Mouse (Mus musculus) splenic B cell, adult 2 months (primary cell): ENCODE results near the gene Prkg1.
A peak's percentile ranks its signal among the peaks of the same experiment; 100 is the strongest.

Experiments used
- DNase-seq: peaks from one replicate; pipeline ENCODE4 v3.0.0-alpha.2; 2011; ENCODE audit warnings: low read depth, low spot score
- H3K27me3 ChIP-seq: 2 replicates; pipeline ENCODE4 v1.6.1; 2012; ENCODE audit warnings: mild to moderate bottlenecking, low read length, moderate library complexity, mixed read lengths; ENCODE audit not compliant: control insufficient read depth, poor library complexity, insufficient read depth, severe bottlenecking
- H3K36me3 ChIP-seq: 2 replicates; pipeline ENCODE4 v1.6.1; 2012; ENCODE audit warnings: mild to moderate bottlenecking, low read length, moderate library complexity, mixed read lengths; ENCODE audit not compliant: control insufficient read depth, poor library complexity, insufficient read depth, severe bottlenecking

Prkg1 gene

DNA sequence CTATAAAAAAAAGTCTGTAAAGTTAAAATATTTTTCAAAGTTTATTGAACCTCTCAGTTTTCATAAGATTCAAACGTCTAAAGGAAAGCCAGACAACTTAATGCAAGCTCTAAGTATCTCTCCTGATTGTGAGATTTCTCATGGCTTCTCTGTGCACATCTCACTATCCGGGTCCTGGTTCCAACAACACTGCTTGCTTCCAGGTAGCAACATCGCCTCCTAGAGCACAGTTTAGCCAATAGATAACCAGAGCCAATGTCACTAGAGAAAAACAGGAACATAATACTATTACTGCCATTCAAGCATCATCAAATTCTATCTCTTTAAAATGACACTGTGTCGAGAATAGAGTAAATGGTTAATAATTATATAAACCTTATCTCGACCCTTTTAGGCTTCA is 86.5 kb downstream of the Prkg1 start:
- Histone ChIP-seq H3K36me3 (no peaks in the 10 kb centered on the region), H3K27me3 (no peaks in the 10 kb centered on the region)
- peak; percentile 8 for DNase-seq

- Histone ChIP-seq H3K27me3 (no peaks in the 10 kb centered on the region), H3K36me3 (no peaks in the 10 kb centered on the region)
- no peak for DNase-seq
These were observed 93.1 kb downstream of the Prkg1 start for GRCm38 (mm10) chr19:31671726-31672125.

DNA sequence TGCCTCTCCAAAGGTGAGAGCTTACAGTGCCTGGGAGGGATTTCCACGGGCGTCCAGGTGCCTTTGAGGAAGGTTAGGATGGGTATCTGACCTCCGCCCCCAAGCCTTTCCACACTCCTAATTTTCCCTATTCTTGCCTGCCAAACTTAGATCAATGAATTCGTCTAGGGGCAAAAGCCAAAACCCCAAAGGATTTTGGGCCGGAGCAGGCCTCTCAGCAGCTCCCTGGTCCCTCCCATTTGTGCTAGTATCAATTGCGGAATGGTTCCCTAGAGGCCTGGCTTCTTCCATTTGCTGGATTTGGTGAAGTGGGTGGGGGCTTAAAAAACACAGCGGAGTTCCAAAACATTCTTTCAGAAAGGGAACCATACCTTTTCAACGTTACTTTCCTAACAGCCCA is 99.8 kb downstream of the Prkg1 start:
- H3K27me3 ChIP-seq = no peaks in the 10 kb centered on the region
- no peak for DNase-seq
- H3K36me3 ChIP-seq = no peaks in the 10 kb centered on the region

DNA sequence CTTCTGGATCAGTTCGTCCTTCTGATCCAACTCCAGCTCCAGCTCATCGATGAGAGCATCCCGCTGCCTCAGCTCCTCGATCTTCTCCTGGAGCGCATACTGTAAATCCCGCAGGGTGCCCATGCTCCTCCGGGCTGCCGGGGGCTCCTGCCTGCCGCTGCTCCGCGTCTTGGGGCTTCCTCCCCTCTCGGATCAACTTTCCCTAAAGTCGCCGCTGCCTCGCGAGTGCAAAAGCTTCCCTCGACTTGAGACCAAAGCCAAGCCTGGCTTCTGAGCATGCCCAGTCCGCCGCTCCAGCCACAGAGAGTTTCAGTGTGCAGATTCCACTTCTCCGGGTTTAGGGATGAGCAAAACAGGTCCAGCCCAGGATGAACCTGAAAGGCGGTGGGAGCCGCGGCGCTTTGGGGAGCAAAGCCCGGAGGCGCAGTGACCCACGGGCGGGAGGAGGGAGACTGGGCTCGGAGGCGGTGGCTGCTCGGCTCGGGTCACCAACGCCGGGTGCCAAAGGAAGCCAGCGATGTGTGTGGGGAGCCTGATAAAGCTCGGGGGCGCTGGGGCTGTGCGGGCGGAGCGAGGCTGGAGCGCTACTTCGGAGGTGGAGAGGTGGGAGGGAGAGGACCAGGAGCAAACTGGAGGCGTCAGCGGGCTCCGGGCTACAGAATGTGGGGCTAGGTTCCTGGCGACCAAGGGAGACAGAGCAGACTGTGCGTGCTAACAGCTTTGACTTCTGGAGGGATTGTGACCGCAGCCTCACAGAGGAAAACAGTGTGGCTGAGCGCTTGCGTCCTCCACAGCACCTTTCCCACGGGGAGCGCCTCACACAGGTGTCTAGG is 100.5 kb downstream of the Prkg1 start:
- Histone ChIP-seq H3K36me3 (no peaks in the 10 kb centered on the region), H3K27me3 (no peaks in the 10 kb centered on the region)
- no peak for DNase-seq

DNA sequence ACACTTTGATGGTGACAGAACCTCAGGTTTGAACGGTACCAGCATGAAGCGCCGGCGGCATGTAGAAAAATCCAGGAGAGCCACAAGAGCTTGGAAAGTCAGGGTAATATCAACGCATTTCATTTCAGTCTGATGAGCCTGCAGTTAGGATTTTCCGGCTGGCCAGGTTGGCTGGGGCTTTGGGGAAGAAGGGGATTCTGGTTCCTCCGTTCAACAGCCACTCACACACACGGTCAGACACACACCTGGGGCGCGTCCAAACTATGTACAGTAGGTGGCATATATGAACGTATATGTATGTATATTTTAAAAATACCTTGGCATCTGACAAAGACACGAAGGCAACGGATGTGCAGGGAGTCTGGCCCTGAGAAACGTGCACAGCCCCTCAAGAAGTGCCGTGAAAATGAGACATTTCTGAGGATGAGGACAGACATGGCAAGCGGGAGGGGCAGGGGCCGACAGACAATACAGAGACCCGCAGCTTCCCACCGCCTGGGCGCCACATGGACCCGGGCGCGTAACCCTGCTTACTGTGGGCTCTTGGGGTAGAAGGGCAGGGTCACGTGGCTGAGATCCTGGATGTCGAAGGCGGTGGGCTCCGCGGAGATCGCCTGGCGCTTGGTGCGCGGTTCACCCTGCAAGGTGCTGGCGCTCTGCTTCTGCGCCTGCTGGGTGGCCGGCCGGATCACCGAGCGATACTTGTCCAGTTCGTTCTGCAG is 101.2 kb downstream of the Prkg1 start:
- H3K27me3 ChIP-seq = no peaks in the 10 kb centered on the region
- DNase-seq = no peak

DNA sequence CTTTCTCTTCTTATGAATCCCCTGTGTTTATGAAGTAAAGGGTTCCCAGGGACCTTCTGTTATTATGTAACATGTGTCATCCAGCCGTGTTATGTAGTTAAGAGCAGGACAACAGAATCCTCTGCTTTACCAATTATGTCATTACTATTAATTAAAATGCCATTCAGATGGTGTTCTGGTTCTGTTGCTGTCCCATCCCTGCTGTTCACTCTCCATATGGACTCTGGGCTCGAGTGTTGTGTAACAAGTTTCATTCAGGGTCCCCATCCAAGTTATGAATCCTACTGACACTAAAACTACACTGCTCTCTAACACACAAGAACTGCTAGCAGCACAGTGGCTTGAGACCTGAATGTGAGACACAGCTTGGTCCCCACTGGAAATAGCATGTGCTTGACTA is 102.0 kb downstream of the Prkg1 start:
- DNase-seq = no peak
- Histone ChIP-seq H3K36me3 (no peaks in the 10 kb centered on the region), H3K27me3 (no peaks in the 10 kb centered on the region)

More for the DNA sequence above, 101.2 kb downstream of the Prkg1 start:
- H3K36me3 ChIP-seq = no peaks in the 10 kb centered on the region

GRCm38 (mm10) chr19:31658751-31659397 is 106.0 kb downstream of the Prkg1 start:
- no peaks in the 10 kb centered on the region for H3K27me3 ChIP-seq
- no peak for DNase-seq
- H3K36me3 ChIP-seq = no peaks in the 10 kb centered on the region

DNA sequence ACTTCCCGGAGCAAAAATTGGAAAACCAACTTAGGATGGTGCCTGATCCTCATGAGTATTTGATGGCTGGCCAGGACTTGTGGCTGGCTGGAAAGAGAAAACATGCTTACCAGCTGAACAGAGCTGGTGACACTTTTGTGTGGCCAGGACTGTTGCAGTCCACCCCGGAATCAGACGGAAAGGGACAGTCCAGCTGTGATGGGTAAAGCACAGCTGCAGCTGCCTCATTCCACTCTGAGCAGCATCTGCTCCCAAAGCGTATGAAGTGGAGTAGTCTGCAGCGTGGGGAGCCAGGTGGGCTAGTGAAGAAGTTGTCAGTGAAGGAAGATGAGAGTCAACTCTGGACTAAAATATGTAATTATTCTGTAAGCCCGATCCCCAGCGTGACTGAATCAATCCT is 108.6 kb downstream of the Prkg1 start:
- H3K36me3 ChIP-seq = no peaks in the 10 kb centered on the region
- H3K27me3 ChIP-seq = no peaks in the 10 kb centered on the region
- DNase-seq = no peak

DNA sequence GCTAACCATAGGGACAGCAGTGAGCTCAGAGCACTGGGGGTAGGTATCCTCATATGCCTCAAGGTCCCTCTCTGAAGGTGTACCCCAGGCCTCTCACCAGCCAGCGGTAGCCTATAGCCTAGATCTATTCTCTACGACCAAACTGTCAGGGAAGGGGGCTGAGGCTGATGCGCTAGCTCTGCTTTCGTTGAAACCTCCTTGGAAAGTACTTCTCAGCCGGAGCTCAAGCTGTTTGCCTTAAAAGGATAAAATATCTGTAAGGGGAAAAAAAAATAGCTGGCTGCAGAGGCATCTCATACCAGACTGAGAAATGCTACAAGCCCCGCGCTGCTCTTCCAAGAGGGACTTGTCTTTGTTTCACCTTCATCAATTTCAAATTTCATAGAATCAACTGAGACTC is 109.0 kb downstream of the Prkg1 start:
- no peaks in the 10 kb centered on the region for H3K36me3 ChIP-seq
- no peak for DNase-seq
- no peaks in the 10 kb centered on the region for H3K27me3 ChIP-seq

DNA sequence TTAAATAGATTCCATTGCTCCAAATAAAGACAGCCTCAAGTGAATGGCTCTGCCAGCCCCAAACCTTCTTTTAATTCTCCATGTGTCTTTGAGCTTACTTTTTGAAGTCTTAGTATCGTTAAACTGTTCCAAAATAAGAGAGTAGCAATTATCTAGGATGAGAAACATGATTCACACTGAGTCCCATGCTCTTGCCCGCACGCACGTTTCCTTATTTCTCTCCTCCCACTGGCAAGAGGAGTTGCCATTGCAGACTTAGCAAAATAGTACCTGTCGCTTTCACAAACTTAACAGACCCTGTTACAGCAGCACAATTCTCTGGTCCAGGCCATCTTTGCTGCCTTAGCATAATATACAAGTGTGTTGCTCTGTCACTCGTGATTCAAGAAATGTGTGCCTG is 110.8 kb downstream of the Prkg1 start:
- Histone ChIP-seq H3K27me3 (no peaks in the 10 kb centered on the region), H3K36me3 (no peaks in the 10 kb centered on the region)
- no peak for DNase-seq

DNA sequence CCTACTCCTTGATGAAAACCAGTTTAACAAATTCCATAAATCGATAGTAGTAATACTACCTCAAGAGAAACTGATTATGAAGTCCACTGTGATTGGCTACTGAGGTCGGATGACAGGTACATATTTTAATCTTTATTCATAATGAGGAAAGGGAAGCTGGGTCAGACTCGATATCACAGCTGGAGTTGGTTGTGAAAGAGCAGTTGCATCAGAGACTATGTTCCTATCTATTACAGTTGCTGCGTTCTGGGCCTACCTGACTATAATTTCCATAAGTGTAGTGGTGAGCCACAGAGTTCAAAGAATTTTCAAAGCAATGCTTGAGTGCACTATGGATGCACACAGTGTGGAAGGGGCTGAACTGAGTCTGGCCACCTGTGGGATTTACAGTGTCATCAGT is 114.4 kb downstream of the Prkg1 start:
- no peaks in the 10 kb centered on the region for H3K27me3 ChIP-seq
- DNase-seq = no peak

GRCm38 (mm10) chr19:31647492-31647891 is 117.3 kb downstream of the Prkg1 start:
- no peaks in the 10 kb centered on the region for H3K27me3 ChIP-seq
- no peaks in the 10 kb centered on the region for H3K36me3 ChIP-seq
- no peak for DNase-seq

More for the DNA sequence above, 114.4 kb downstream of the Prkg1 start:
- no peaks in the 10 kb centered on the region for H3K36me3 ChIP-seq

DNA sequence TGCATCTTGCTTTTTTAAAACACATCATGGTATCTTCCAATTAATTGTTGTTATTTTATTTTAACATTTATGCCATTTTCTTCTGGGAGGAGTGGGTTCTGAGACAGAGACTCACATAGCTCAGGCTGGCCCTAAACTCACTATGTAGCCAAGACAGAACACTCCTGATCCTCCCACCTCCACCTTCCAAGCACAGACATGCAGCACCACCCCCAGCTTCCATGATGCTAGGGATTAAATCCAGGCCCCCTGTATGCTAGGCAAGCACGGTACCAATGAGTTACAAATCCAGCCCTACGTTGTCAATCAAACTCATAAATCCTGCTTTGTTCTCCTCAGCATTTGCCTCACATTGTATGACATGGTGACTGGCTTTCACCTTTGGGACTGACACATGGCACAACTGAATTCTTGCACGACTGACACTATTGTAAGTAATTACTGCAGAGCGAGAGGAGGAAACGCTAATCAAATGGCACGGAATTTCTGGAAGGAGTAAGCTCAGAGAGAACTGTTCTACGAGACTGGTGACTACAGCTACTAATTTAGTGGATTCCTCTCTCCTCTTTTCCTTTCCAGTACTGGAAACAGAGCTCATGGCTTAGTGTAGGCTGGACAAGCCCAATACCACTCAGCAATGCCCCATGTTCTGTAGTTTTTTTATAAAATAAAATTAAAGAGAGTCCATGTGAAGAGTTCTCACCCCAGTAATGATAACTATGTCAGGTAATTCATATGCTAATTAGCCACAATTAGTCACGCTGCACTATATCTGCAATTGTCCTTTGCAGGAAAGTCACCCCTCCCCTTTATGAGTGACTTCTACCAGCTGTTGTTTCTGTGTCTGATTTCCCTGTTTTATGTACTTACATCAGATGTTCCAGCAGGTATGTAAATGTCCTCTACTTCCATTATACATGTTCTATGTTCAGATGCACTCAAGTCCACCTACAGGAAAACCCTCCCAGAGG is 133.6 kb downstream of the Prkg1 start:
- Histone ChIP-seq H3K36me3 (no peaks in the 10 kb centered on the region), H3K27me3 (no peaks in the 10 kb centered on the region)
- DNase-seq = no peak

GRCm38 (mm10) chr19:31621716-31622115 is 143.1 kb downstream of the Prkg1 start:
- Histone ChIP-seq H3K36me3 (no peaks in the 10 kb centered on the region), H3K27me3 (no peaks in the 10 kb centered on the region)
- no peak for DNase-seq
